Mouse (Mus musculus): ENCODE measurements around the gene Rufy2. TPM values are rescaled to one million over a fixed set of nuclear protein-coding genes. Genes with fewer than 3 reads are reported as not detected.
A peak's percentile ranks its signal among the peaks of the same experiment; 100 is the strongest.
"Not testable (repeated sequence)": the region's sequence is repeated elsewhere in the genome, so short reads cannot be mapped to it uniquely, and the experiment has no call there.

The Rufy2 gene
- total and polyA plus RNA-seq, 2 experiments from 2014 or later: 9.7 to 11.7 TPM

DNA sequence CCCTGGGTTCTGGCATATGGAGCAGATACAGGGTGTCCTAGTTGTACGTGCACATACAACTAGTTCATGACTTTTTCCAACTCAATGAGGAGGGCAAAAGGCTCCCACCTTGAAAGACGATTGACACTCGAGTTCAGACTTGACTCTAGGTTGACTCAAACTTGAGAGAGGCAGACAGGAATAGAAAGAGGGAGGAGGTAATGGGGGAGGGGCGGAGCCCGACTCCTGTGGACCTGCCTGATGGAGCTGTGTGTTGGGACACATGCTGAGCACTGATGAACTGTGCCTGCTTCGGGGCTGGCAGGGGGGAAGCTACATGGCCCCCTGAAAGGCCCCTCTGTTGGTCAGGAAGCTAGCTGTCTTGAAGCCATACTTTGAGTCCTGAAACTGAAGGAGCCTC is 73.0 kb downstream of the Rufy2 start:
- 37% methylated on average over 6 of the region's 6 CpGs for WGBS
- H3K36me3 ChIP-seq (replicated peaks; ENCODE audit: control insufficient read depth, insufficient read depth, low read length): no peaks in the 10 kb centered on the region
- no peak overlapping the region for H3K4me3 ChIP-seq (ENCODE audit: low read depth, low read length)
- H3K9me3 ChIP-seq (replicated peaks; ENCODE audit: control insufficient read depth, low read length): no peaks in the 10 kb centered on the region
- H3K9ac ChIP-seq (replicated peaks; ENCODE audit: low read depth, low read length): no peak overlapping the region
- no peaks in the 10 kb centered on the region for H3K4me1 ChIP-seq (ENCODE audit: control insufficient read depth, insufficient read depth)
- ATAC-seq (ENCODE audit: insufficient read depth, low read depth): no peak
- no peak overlapping the region for H3K27ac ChIP-seq (ENCODE audit: low read depth)
- TF ChIP-seq CTCF (IDR thresholded peaks at IDR 0.05; ENCODE audit: low read depth) (no peak), EP300 (IDR thresholded peaks at IDR 0.05; ENCODE audit: low read depth) (no peak)
- H3K4me2 ChIP-seq (ENCODE audit: low read depth, low read length): no peak overlapping the region
- no peaks in the 10 kb centered on the region for H3K27me3 ChIP-seq (ENCODE audit: control insufficient read depth, insufficient read depth, low read length)
- DNase-seq (ENCODE audit: low spot score): no peak

GRCm38 (mm10) chr10:63054071-63054470 is 74.0 kb downstream of the Rufy2 start:
- ATAC-seq (ENCODE audit: insufficient read depth, low read depth); H3K9ac ChIP-seq (replicated peaks; ENCODE audit: low read depth, low read length): not testable (repeated sequence)
- WGBS: 83% methylated on average over 6 of the region's 6 CpGs

GRCm38 (mm10) chr10:63054586-63054985 is 74.6 kb downstream of the Rufy2 start:
- WGBS: 68% methylated on average over 2 of the region's 2 CpGs
- H3K9me3 ChIP-seq (replicated peaks; ENCODE audit: control insufficient read depth, low read length): no peaks in the 10 kb centered on the region
- no peak for ATAC-seq (ENCODE audit: insufficient read depth, low read depth)
- no peak overlapping the region for H3K4me3 ChIP-seq (ENCODE audit: low read depth, low read length)
- no peaks in the 10 kb centered on the region for H3K27me3 ChIP-seq (ENCODE audit: control insufficient read depth, insufficient read depth, low read length)
- H3K4me1 ChIP-seq (ENCODE audit: control insufficient read depth, insufficient read depth): no peaks in the 10 kb centered on the region
- no peaks in the 10 kb centered on the region for H3K36me3 ChIP-seq (replicated peaks; ENCODE audit: control insufficient read depth, insufficient read depth, low read length)
- TF ChIP-seq EP300 (IDR thresholded peaks at IDR 0.05; ENCODE audit: low read depth): no peak
- TF ChIP-seq CTCF (IDR thresholded peaks at IDR 0.05; ENCODE audit: low read depth): peak; percentile 7; the same call in 1 of the 2 replicates
- no peak overlapping the region for H3K9ac ChIP-seq (replicated peaks; ENCODE audit: low read depth, low read length)
- no peak overlapping the region for H3K27ac ChIP-seq (ENCODE audit: low read depth)
- H3K4me2 ChIP-seq (ENCODE audit: low read depth, low read length): no peak overlapping the region
- no peak for DNase-seq (ENCODE audit: low spot score)

More at GRCm38 (mm10) chr10:63054071-63054470, 74.0 kb downstream of the Rufy2 start:
- H3K4me1 ChIP-seq (ENCODE audit: control insufficient read depth, insufficient read depth); DNase-seq (ENCODE audit: low spot score); H3K27me3 ChIP-seq (ENCODE audit: control insufficient read depth, insufficient read depth, low read length); H3K4me3 ChIP-seq (ENCODE audit: low read depth, low read length); H3K9me3 ChIP-seq (replicated peaks; ENCODE audit: control insufficient read depth, low read length); H3K4me2 ChIP-seq (ENCODE audit: low read depth, low read length); H3K36me3 ChIP-seq (replicated peaks; ENCODE audit: control insufficient read depth, insufficient read depth, low read length); H3K27ac ChIP-seq (ENCODE audit: low read depth): not testable (repeated sequence)

- peak; percentile 24; the same call in 1 of the 2 replicates for ATAC-seq (ENCODE audit: insufficient read depth, low read depth)
- Histone ChIP-seq H3K9me3 (replicated peaks; ENCODE audit: control insufficient read depth, low read length) (no peaks in the 10 kb centered on the region), H3K4me1 (ENCODE audit: control insufficient read depth, insufficient read depth) (peaks cover 11% of the 10 kb centered on the region), H3K4me3 (ENCODE audit: low read depth, low read length) (no peak overlapping the region), H3K4me2 (ENCODE audit: low read depth, low read length) (no peak overlapping the region), H3K9ac (replicated peaks; ENCODE audit: low read depth, low read length) (no peak overlapping the region), H3K27me3 (ENCODE audit: control insufficient read depth, insufficient read depth, low read length) (no peaks in the 10 kb centered on the region), H3K27ac (ENCODE audit: low read depth) (no peak overlapping the region), H3K36me3 (replicated peaks; ENCODE audit: control insufficient read depth, insufficient read depth, low read length) (no peaks in the 10 kb centered on the region)
- no peak for DNase-seq (ENCODE audit: low spot score)
- 38% methylated on average over 24 of the region's 24 CpGs for WGBS
- no peak for TF ChIP-seq EP300 (IDR thresholded peaks at IDR 0.05; ENCODE audit: low read depth)
- no peak for TF ChIP-seq CTCF (IDR thresholded peaks at IDR 0.05; ENCODE audit: low read depth)
These were observed 77.1 kb downstream of the Rufy2 start for GRCm38 (mm10) chr10:63056966-63057750.

- TF ChIP-seq EP300 (IDR thresholded peaks at IDR 0.05; ENCODE audit: low read depth): no peak
- TF ChIP-seq CTCF (IDR thresholded peaks at IDR 0.05; ENCODE audit: low read depth): no peak
- no peak within 1 kb of the TSS for H3K4me3 ChIP-seq (ENCODE audit: low read depth, low read length)
- no peaks in the 10 kb centered on the region for H3K9me3 ChIP-seq (replicated peaks; ENCODE audit: control insufficient read depth, low read length)
- H3K27ac ChIP-seq (ENCODE audit: low read depth): no peak within 1 kb of the TSS
- WGBS: 86% methylated on average over 2 of the region's 2 CpGs
- no peak within 1 kb of the TSS for H3K4me2 ChIP-seq (ENCODE audit: low read depth, low read length)
- H3K9ac ChIP-seq (replicated peaks; ENCODE audit: low read depth, low read length): no peak within 1 kb of the TSS
- DNase-seq (ENCODE audit: low spot score) (no peak), ATAC-seq (ENCODE audit: insufficient read depth, low read depth) (no peak)
- no peaks in the 10 kb centered on the region for H3K36me3 ChIP-seq (replicated peaks; ENCODE audit: control insufficient read depth, insufficient read depth, low read length)
- no peaks in the 10 kb centered on the region for H3K27me3 ChIP-seq (ENCODE audit: control insufficient read depth, insufficient read depth, low read length)
- H3K4me1 ChIP-seq (ENCODE audit: control insufficient read depth, insufficient read depth): peaks cover 11% of the 10 kb centered on the region
These were observed 79.8 kb downstream of the Rufy2 start, which contains the start of gene Pbld1 for GRCm38 (mm10) chr10:63059862-63060261. Gene Pbld1 (plus strand): TSS chr10:63060162.

- Histone ChIP-seq H3K36me3 (replicated peaks; ENCODE audit: control insufficient read depth, insufficient read depth, low read length) (no peaks in the 10 kb centered on the region), H3K4me1 (ENCODE audit: control insufficient read depth, insufficient read depth) (peaks cover 11% of the 10 kb centered on the region), H3K4me2 (ENCODE audit: low read depth, low read length) (no peak overlapping the region), H3K9ac (replicated peaks; ENCODE audit: low read depth, low read length) (no peak overlapping the region), H3K9me3 (replicated peaks; ENCODE audit: control insufficient read depth, low read length) (no peaks in the 10 kb centered on the region), H3K27me3 (ENCODE audit: control insufficient read depth, insufficient read depth, low read length) (no peaks in the 10 kb centered on the region), H3K27ac (ENCODE audit: low read depth) (no peak overlapping the region), H3K4me3 (ENCODE audit: low read depth, low read length) (no peak overlapping the region)
- peak; percentile 58; the same call in 1 of the 2 replicates for ATAC-seq (ENCODE audit: insufficient read depth, low read depth)
- WGBS: 26% methylated on average over 11 of the region's 11 CpGs
- DNase-seq (ENCODE audit: low spot score): peak; percentile 18
- TF ChIP-seq CTCF (IDR thresholded peaks at IDR 0.05; ENCODE audit: low read depth): no peak
These were observed 80.4 kb downstream of the Rufy2 start for GRCm38 (mm10) chr10:63060406-63060805.
